Mouse (Mus musculus): Measurements from ENCODE around the gene Bend4.

Gene Bend4

GRCm38 (mm10) chr5:67427443-67428360 is at the start of gene Bend4:
TSS of gene Bend4 (minus strand) at chr5:67428310.
- DNase-seq, result peak; percentile 58

- DNase-seq, result no peak
Measured at GRCm38 (mm10) chr5:67473723-67474122, 45.6 kb upstream of the Bend4 start.

GRCm38 (mm10) chr5:67473094-67473493 is 45.0 kb upstream of the Bend4 start:
- DNase-seq, result no peak

- no peak for DNase-seq
Measured at GRCm38 (mm10) chr5:67466866-67467530, 38.9 kb upstream of the Bend4 start.

GRCm38 (mm10) chr5:67464899-67465298 is 36.8 kb upstream of the Bend4 start:
- DNase-seq, result no peak

GRCm38 (mm10) chr5:67463636-67464035 is 35.5 kb upstream of the Bend4 start:
- no peak for DNase-seq

GRCm38 (mm10) chr5:67462331-67462730 is 34.2 kb upstream of the Bend4 start:
- no peak for DNase-seq

- DNase-seq, result no peak
Measured at GRCm38 (mm10) chr5:67456841-67457240, 28.7 kb upstream of the Bend4 start.

- DNase-seq, result no peak
Measured at GRCm38 (mm10) chr5:67454282-67454681, 26.2 kb upstream of the Bend4 start.

GRCm38 (mm10) chr5:67449957-67450630 is 22.0 kb upstream of the Bend4 start:
- DNase-seq, result no peak

- DNase-seq, result no peak
Measured at GRCm38 (mm10) chr5:67446526-67446925, 18.4 kb upstream of the Bend4 start.

GRCm38 (mm10) chr5:67444217-67445050 is 16.3 kb upstream of the Bend4 start:
- no peak for DNase-seq

- no peak for DNase-seq
Measured at GRCm38 (mm10) chr5:67442813-67443450, 14.8 kb upstream of the Bend4 start.

GRCm38 (mm10) chr5:67440563-67440962 is 12.5 kb upstream of the Bend4 start:
- DNase-seq, result no peak

GRCm38 (mm10) chr5:67437403-67437802 is 9.3 kb upstream of the Bend4 start:
- DNase-seq, result no peak

- DNase-seq, result no peak
Measured at GRCm38 (mm10) chr5:67426478-67427442, 1.4 kb downstream of the Bend4 start.

- no peak for DNase-seq
Measured at GRCm38 (mm10) chr5:67426011-67426410, 2.1 kb downstream of the Bend4 start.

- no peak for DNase-seq
Measured at GRCm38 (mm10) chr5:67424636-67425035, 3.5 kb downstream of the Bend4 start.

GRCm38 (mm10) chr5:67423963-67424362 is 4.1 kb downstream of the Bend4 start:
- DNase-seq, result no peak

GRCm38 (mm10) chr5:67423326-67423725 is 4.8 kb downstream of the Bend4 start:
- no peak for DNase-seq

GRCm38 (mm10) chr5:67419407-67419806 is 8.7 kb downstream of the Bend4 start:
- DNase-seq, result no peak

All from cerebellum, adult 9-10 months (tissue).